Mouse (Mus musculus) small intestine, adult 2 months (tissue): ENCODE measurements at regions not wholly inside any gene's neighbourhood (a gene's known extent, or its start where the extent isn't known, plus 50 kb on each side); places are given as distances from the start of the nearest gene placed in this dataset.

Source experiments
- H3K27ac ChIP-seq: fragments of 200-500 bp; 2 replicates; pipeline ENCODE4 v1.5.1; 2012; ENCODE audit warnings: low read depth, low read length, control low read depth, inconsistent platforms; ENCODE audit not compliant: insufficient read depth
- H3K27me3 ChIP-seq: fragments of 200-500 bp; 2 replicates; pipeline ENCODE4 v1.6.1; 2012; ENCODE audit warnings: mild to moderate bottlenecking, moderate library complexity, low read length, inconsistent platforms; ENCODE audit not compliant: control insufficient read depth, insufficient read depth
- H3K36me3 ChIP-seq: fragments of 200-500 bp; 2 replicates; pipeline ENCODE4 v1.6.1; 2012; ENCODE audit warnings: mild to moderate bottlenecking, low read length, control low read depth, inconsistent platforms; ENCODE audit not compliant: control insufficient read depth, insufficient read depth
- H3K4me1 ChIP-seq: fragments of 200-500 bp; 2 replicates; pipeline ENCODE4 v1.6.1; 2012; ENCODE audit warnings: low read length, inconsistent platforms, mixed read lengths; ENCODE audit not compliant: control insufficient read depth, insufficient read depth, insufficient read length
- H3K4me3 ChIP-seq: fragments of 200-500 bp; 2 replicates; pipeline ENCODE4 v1.5.1; 2012; ENCODE audit warnings: low read depth, mild to moderate bottlenecking, control low read depth, inconsistent platforms, low read length, moderate library complexity
- CTCF ChIP-seq: fragments of 200-500 bp; IDR thresholded peaks from 2 replicates; pipeline ENCODE4 v1.5.1; 2012; ENCODE audit warnings: low read depth, mild to moderate bottlenecking, control low read depth, inconsistent platforms, low read length, moderate library complexity, mixed read lengths; ENCODE audit not compliant: insufficient replicate concordance, insufficient read length; ENCODE audit errors: extremely low read depth
- POLR2A ChIP-seq: fragments of 200-500 bp; IDR thresholded peaks from 2 replicates; pipeline ENCODE4 v1.6.1; 2012; ENCODE audit warnings: low read depth, mild to moderate bottlenecking, control low read depth, inconsistent platforms, low read length, moderate library complexity
- WGBS: fragments of 180-500 bp; shearing (Covaris S2); methylation state at CpG from one replicate; pipeline ENCODE4 v1.1.7; 2018; 5-methylcytosine and 5-hydroxymethylcytosine counted together

DNA sequence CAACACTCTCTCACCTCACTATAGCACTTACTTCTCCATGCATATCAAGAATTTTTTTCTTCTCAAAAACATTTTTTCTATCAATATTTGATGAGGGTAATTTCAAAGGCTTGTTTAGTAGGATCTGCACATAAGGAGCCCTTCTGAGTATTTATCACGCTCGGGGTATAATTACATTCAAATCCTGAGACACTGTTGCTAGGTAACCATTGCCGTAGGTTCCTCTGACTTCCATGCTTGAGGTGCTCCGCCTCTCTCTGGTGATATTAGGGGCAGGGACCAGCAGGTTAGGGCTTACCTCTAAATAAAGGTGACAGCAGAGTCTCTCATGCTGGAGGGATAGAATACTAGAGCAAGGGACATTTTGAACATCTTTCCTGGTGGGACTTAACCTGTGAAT, 54.4 kb upstream of the 9630041A04Rik start:
- TF ChIP-seq POLR2A (no peak), CTCF (no peak)
- Histone ChIP-seq H3K27me3 (no peaks in the 10 kb centered on the region), H3K36me3 (no peaks in the 10 kb centered on the region), H3K27ac (no peak overlapping the region), H3K4me3 (no peak overlapping the region), H3K4me1 (no peaks in the 10 kb centered on the region)
- WGBS, result 35% methylated on average over 4 of the region's 4 CpGs

DNA sequence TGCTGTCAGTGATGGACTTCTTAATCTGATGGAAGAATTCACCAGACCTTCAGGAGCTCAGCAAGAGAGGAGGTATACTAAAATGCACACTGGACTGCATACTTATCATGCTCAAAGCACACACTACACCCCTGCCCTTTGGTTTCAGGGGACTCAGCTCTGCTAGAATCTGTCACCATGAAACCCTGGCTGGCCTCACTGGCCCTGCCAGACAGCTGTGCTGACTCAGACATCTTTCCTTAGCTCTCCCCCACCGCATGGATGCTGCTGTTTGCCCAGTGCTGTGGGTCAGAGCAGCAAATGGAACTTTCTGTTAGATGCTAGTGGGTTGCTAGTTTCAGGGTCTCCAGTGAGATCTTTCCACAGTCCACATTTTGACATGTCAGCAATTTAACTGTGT, 64.9 kb upstream of the 9630041A04Rik start:
- TF ChIP-seq CTCF (no peak), POLR2A (no peak)
- Histone ChIP-seq H3K27me3 (no peaks in the 10 kb centered on the region), H3K36me3 (no peaks in the 10 kb centered on the region), H3K4me3 (no peak overlapping the region), H3K4me1 (no peaks in the 10 kb centered on the region), H3K27ac (no peak overlapping the region)
- 58% methylated on average over 1 of the region's 1 CpGs for WGBS

DNA sequence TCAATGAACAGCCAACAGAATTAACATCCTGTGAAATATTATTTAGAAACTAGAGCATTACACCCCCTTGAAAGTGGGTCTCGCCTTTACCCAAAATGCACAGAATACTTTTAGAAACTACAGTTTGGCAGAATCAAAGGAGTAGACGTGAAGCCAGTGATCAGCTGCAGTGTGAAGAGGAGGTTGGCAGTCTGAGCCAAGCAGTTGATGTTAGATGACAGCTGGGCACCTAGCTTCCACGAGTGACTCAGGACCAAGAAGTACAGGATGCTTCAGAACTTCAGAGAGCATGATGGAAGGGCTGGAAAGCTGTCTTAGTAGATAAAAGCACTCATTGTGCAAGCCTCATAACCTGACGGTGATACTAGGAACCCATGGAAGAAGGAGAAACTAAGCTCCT, 65.6 kb upstream of the 9630041A04Rik start:
- TF ChIP-seq CTCF (no peak), POLR2A (no peak)
- Histone ChIP-seq H3K4me3 (no peak overlapping the region), H3K4me1 (no peaks in the 10 kb centered on the region), H3K27me3 (no peaks in the 10 kb centered on the region), H3K27ac (no peak overlapping the region), H3K36me3 (no peaks in the 10 kb centered on the region)
- WGBS, result 69% methylated on average over 4 of the region's 4 CpGs

DNA sequence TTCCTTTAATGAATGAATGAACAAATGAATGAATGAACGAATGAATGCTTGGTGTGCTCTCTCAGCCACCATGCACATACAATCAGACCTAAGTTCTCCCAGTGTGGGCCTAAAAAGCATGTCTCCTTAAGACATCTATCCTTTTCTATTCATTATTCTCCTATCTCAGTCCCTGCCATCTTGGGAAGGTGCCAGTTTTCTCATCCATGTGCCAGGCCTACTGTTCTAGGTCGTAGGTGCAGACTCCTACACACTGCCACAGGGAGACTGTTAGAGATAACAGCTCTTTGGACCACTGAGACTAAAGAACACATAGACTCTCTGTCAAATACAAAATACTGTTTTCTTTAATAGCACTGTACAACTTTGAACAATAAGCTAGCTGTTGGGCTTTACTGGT, 66.2 kb upstream of the 9630041A04Rik start:
- H3K4me3 ChIP-seq, result no peak overlapping the region
- no peaks in the 10 kb centered on the region for H3K27me3 ChIP-seq
- H3K4me1 ChIP-seq, result no peaks in the 10 kb centered on the region
- no peaks in the 10 kb centered on the region for H3K36me3 ChIP-seq
- no peak for TF ChIP-seq CTCF
- no peak for TF ChIP-seq POLR2A
- no peak overlapping the region for H3K27ac ChIP-seq
- 53% methylated on average over 2 of the region's 2 CpGs for WGBS

DNA sequence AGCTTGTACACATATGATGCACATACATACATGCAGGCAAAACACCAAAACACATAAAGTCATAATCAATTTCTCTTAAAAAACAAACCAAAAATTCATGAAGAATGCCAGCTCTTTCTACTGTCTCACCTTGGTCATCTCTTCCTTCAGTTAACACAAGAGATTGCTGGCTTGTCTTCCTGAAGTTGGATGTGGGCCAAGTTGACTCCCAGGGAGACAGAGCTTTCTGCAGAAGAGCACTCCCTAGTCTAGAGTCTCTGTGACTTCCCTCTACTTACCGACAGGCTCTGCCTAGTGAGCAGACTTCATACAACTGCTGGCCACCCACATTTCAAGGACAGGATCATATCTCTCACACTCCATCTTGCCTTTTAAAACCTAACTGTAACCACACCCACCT, 70.7 kb upstream of the 9630041A04Rik start:
- H3K36me3 ChIP-seq, result no peaks in the 10 kb centered on the region
- H3K27ac ChIP-seq, result no peak overlapping the region
- H3K4me3 ChIP-seq, result no peak overlapping the region
- H3K27me3 ChIP-seq, result no peaks in the 10 kb centered on the region
- 68% methylated on average over 1 of the region's 1 CpGs for WGBS
- TF ChIP-seq CTCF, result no peak
- no peak for TF ChIP-seq POLR2A
- no peaks in the 10 kb centered on the region for H3K4me1 ChIP-seq

DNA sequence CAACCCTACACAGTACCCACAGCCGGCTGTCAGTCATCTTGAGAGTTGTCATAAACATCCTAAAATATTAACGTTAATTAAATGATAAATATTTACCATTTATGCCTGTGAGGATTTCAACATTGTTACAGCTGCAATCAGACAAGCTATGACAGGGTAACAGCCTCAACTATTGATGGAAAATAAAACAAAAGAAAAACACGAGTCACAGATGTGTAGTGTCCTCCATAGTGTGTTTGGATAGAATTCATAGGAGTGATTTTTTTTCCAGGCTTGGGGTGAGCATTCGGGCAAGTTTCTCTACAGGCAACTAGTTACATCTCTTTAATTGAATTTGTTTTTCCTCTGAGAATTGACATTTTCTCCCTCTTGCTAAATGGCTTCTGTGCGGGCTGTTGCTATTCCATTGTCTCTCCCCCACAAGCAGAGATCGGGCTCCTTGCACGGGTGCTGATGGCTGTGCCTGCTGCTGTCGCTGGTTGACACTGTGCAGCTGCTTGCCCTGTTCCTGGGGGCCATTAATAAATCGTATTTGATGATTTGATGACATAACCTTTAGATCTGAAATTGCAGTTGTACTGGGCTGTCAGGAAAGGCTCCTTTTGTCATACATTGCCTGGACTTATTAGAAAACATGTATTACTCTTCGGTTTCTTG, 120.6 kb upstream of the 9630041A04Rik start:
- WGBS, result 65% methylated on average over 10 of the region's 10 CpGs
- Histone ChIP-seq H3K4me3 (no peak overlapping the region), H3K4me1 (no peaks in the 10 kb centered on the region), H3K27me3 (no peaks in the 10 kb centered on the region), H3K36me3 (no peaks in the 10 kb centered on the region), H3K27ac (no peak overlapping the region)
- TF ChIP-seq CTCF (no peak), POLR2A (no peak)

DNA sequence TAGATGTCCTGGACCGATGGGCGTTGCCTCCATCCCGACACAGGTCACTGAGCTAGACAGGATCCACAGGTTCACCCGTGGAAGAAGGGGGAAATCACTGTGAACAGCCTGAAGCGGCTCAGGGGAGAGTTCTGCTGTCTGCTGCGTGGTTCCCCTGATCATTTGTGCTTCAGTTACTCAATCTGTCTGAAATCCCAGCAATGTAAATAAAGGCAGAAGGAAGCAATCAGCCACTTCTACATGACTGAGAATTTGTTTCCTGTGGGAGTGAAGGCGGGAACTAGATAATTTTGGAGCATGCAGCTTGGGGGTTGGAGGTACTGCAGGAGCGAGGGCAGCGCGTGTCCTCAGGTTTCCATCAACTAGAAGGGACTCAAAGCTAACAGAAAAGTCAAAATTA, 122.3 kb upstream of the 9630041A04Rik start:
- 54% methylated on average over 10 of the region's 10 CpGs for WGBS
- no peaks in the 10 kb centered on the region for H3K36me3 ChIP-seq
- TF ChIP-seq POLR2A, result no peak
- no peak for TF ChIP-seq CTCF
- no peaks in the 10 kb centered on the region for H3K27me3 ChIP-seq
- H3K4me1 ChIP-seq, result no peaks in the 10 kb centered on the region
- H3K27ac ChIP-seq, result no peak overlapping the region
- H3K4me3 ChIP-seq, result no peak overlapping the region
